Mouse (Mus musculus): ENCODE measurements around the gene Rmnd5b. TPM values are rescaled to one million over a fixed set of nuclear protein-coding genes. Genes with fewer than 3 reads are reported as not detected.
"Not testable (repeated sequence)": the region's sequence is repeated elsewhere in the genome, so short reads cannot be mapped to it uniquely, and the experiment has no call there.

The Rmnd5b gene
- polyA plus RNA-seq, 1 experiment from 2014 or later, result 79.8 TPM

- not testable (repeated sequence) for H3K27me3 ChIP-seq (replicated peaks; ENCODE audit: control insufficient read depth, insufficient read depth, low read length); ATAC-seq
- WGBS, result 95% methylated on average over 7 of the region's 7 CpGs
Measured at GRCm38 (mm10) chr11:51664747-51665146, 29.1 kb upstream of the Rmnd5b start.

GRCm38 (mm10) chr11:51662632-51663031 is 26.9 kb upstream of the Rmnd5b start:
- WGBS, result 63% methylated on average over 6 of the region's 7 CpGs
- no peaks in the 10 kb centered on the region for H3K9me3 ChIP-seq (ENCODE audit: control insufficient read depth, low read length)
- H3K27me3 ChIP-seq (replicated peaks; ENCODE audit: control insufficient read depth, insufficient read depth, low read length), result no peaks in the 10 kb centered on the region
- no peak overlapping the region for H3K27ac ChIP-seq (ENCODE audit: low read depth, low read length)
- H3K36me3 ChIP-seq (ENCODE audit: control insufficient read depth, insufficient read depth, low read length), result no peaks in the 10 kb centered on the region
- no peak overlapping the region for H3K4me3 ChIP-seq (ENCODE audit: low read length)
- H3K4me1 ChIP-seq (ENCODE audit: control insufficient read depth, insufficient read depth, low read depth, low read length), result no peaks in the 10 kb centered on the region; the same call in 1 of the 2 replicates
- H3K9ac ChIP-seq (ENCODE audit: low read depth, low read length), result no peak overlapping the region
- ATAC-seq, result no peak
- H3K4me2 ChIP-seq (ENCODE audit: low read length), result no peak overlapping the region

More at GRCm38 (mm10) chr11:51664747-51665146, 29.1 kb upstream of the Rmnd5b start:
- not testable (repeated sequence) for H3K4me2 ChIP-seq (ENCODE audit: low read length); H3K4me3 ChIP-seq (ENCODE audit: low read length); H3K4me1 ChIP-seq (ENCODE audit: control insufficient read depth, insufficient read depth, low read depth, low read length); H3K9me3 ChIP-seq (ENCODE audit: control insufficient read depth, low read length); H3K27ac ChIP-seq (ENCODE audit: low read depth, low read length); H3K36me3 ChIP-seq (ENCODE audit: control insufficient read depth, insufficient read depth, low read length); H3K9ac ChIP-seq (ENCODE audit: low read depth, low read length)

DNA sequence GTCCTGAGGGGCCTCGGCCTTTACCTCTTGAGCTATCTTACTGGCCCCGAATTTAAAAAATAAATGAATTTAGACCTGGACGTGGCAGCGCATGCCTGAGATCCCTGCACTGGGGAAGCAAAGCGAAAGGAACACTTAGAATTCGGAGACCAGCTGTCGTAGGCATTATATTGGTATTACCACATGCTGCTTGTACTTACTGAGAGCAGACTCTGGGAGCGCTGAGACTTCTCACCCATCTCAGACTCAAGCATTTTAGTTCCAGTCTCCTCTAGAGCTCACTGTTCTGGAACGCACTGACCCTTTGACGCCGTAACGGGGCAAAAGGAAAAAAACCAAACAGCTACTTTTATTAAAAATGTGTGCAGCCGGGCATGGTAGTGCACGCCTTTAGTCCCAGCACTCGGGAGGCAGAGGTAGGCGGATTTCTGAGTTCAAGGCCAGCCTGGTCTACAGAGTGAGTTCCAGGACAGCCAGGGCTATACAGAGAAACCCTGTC is 26.2 kb upstream of the Rmnd5b start:
- H3K36me3 ChIP-seq (ENCODE audit: control insufficient read depth, insufficient read depth, low read length), result no peaks in the 10 kb centered on the region
- H3K9me3 ChIP-seq (ENCODE audit: control insufficient read depth, low read length), result no peaks in the 10 kb centered on the region
- no peaks in the 10 kb centered on the region for H3K27me3 ChIP-seq (replicated peaks; ENCODE audit: control insufficient read depth, insufficient read depth, low read length)
- no peak overlapping the region for H3K9ac ChIP-seq (ENCODE audit: low read depth, low read length)
- no peaks in the 10 kb centered on the region; the same call in 1 of the 2 replicates for H3K4me1 ChIP-seq (ENCODE audit: control insufficient read depth, insufficient read depth, low read depth, low read length)
- no peak for ATAC-seq
- WGBS, result 74% methylated on average over 16 of the region's 16 CpGs
- H3K4me2 ChIP-seq (ENCODE audit: low read length), result no peak overlapping the region
- H3K27ac ChIP-seq (ENCODE audit: low read depth, low read length), result no peak overlapping the region
- no peak overlapping the region for H3K4me3 ChIP-seq (ENCODE audit: low read length)

GRCm38 (mm10) chr11:51658705-51659104 is 23.0 kb upstream of the Rmnd5b start:
- no peak overlapping the region for H3K4me3 ChIP-seq (ENCODE audit: low read length)
- 48% methylated on average over 6 of the region's 6 CpGs for WGBS
- no peak overlapping the region for H3K4me2 ChIP-seq (ENCODE audit: low read length)
- no peaks in the 10 kb centered on the region for H3K9me3 ChIP-seq (ENCODE audit: control insufficient read depth, low read length)
- no peaks in the 10 kb centered on the region for H3K36me3 ChIP-seq (ENCODE audit: control insufficient read depth, insufficient read depth, low read length)
- H3K27ac ChIP-seq (ENCODE audit: low read depth, low read length), result no peak overlapping the region
- no peaks in the 10 kb centered on the region for H3K27me3 ChIP-seq (replicated peaks; ENCODE audit: control insufficient read depth, insufficient read depth, low read length)
- no peak overlapping the region for H3K9ac ChIP-seq (ENCODE audit: low read depth, low read length)
- no peaks in the 10 kb centered on the region; the same call in 1 of the 2 replicates for H3K4me1 ChIP-seq (ENCODE audit: control insufficient read depth, insufficient read depth, low read depth, low read length)
- peak; percentile 69 for ATAC-seq

DNA sequence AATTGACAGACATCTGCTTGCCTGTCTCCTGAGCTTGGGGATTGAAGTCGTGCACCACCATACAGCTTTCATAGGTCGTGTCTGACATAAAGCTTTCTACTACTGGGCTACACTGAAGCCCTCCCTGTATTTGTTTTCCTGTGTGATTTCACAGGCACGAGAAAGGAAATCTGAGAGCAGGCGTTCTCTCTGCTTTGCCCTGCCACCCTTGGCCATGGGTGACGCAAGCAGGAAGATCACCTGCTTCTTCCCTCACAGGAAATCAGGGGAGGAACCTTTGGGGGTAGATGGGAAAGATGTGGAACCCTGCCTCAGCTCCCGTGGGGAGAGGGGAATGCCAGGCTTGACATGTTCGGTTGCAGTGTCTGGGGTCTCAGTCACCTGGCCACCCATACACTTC is 22.6 kb upstream of the Rmnd5b start:
- Histone ChIP-seq H3K27me3 (replicated peaks; ENCODE audit: control insufficient read depth, insufficient read depth, low read length) (no peaks in the 10 kb centered on the region), H3K36me3 (ENCODE audit: control insufficient read depth, insufficient read depth, low read length) (no peaks in the 10 kb centered on the region), H3K4me1 (ENCODE audit: control insufficient read depth, insufficient read depth, low read depth, low read length) (no peaks in the 10 kb centered on the region; the same call in 1 of the 2 replicates), H3K4me3 (ENCODE audit: low read length) (no peak overlapping the region), H3K9ac (ENCODE audit: low read depth, low read length) (no peak overlapping the region), H3K9me3 (ENCODE audit: control insufficient read depth, low read length) (no peaks in the 10 kb centered on the region), H3K4me2 (ENCODE audit: low read length) (no peak overlapping the region), H3K27ac (ENCODE audit: low read depth, low read length) (no peak overlapping the region)
- WGBS, result 69% methylated on average over 7 of the region's 7 CpGs
- ATAC-seq, result no peak

DNA sequence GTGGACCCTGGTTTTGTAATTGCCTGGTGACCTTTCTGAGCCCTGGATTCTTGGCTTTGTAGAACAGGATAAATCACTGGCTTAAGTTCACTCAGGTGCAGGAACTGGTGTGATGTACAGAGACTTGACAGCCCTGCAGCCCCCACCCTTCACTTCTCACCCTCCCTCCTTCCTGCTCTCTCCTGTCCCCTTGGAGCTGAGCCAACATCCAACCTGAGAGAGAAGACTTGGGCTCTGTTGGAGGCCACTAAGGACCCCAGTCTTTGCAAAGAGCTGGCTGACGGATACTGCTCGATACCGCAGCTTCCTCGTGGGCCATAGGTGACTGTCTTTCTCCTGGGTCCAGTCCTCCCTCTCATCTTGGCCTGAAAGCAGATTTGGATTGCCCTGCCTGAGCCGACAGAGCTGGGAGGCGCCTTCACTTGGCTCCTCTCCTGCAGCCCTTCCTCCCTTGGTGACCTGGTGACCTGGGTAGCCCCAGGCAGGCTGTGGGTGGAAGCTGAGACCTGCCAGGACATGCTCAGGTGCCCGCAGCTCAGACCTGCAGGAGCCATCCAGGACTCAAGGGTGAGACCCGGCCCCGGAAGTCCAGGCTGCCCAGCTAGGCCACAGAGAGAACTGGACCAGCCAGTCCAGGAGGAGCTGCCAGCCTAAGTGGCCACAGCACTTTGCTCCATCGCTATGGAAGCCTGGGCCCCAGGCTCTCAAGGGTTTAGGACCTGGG is 21.3 kb upstream of the Rmnd5b start:
- no peaks in the 10 kb centered on the region for H3K27me3 ChIP-seq (replicated peaks; ENCODE audit: control insufficient read depth, insufficient read depth, low read length)

GRCm38 (mm10) chr11:51654891-51655290 is 19.2 kb upstream of the Rmnd5b start:
- no peaks in the 10 kb centered on the region for H3K9me3 ChIP-seq (ENCODE audit: control insufficient read depth, low read length)
- WGBS, result 91% methylated on average over 3 of the region's 3 CpGs
- peaks cover 4% of the 10 kb centered on the region for H3K4me1 ChIP-seq (ENCODE audit: control insufficient read depth, insufficient read depth, low read depth, low read length)

More for the DNA sequence above, 21.3 kb upstream of the Rmnd5b start:
- Histone ChIP-seq H3K9ac (ENCODE audit: low read depth, low read length) (no peak overlapping the region), H3K4me3 (ENCODE audit: low read length) (no peak overlapping the region), H3K36me3 (ENCODE audit: control insufficient read depth, insufficient read depth, low read length) (no peaks in the 10 kb centered on the region), H3K27ac (ENCODE audit: low read depth, low read length) (no peak overlapping the region), H3K4me2 (ENCODE audit: low read length) (no peak overlapping the region), H3K9me3 (ENCODE audit: control insufficient read depth, low read length) (no peaks in the 10 kb centered on the region), H3K4me1 (ENCODE audit: control insufficient read depth, insufficient read depth, low read depth, low read length) (no peaks in the 10 kb centered on the region; the same call in 1 of the 2 replicates)
- no peak for ATAC-seq
- 80% methylated on average over 10 of the region's 10 CpGs for WGBS

DNA sequence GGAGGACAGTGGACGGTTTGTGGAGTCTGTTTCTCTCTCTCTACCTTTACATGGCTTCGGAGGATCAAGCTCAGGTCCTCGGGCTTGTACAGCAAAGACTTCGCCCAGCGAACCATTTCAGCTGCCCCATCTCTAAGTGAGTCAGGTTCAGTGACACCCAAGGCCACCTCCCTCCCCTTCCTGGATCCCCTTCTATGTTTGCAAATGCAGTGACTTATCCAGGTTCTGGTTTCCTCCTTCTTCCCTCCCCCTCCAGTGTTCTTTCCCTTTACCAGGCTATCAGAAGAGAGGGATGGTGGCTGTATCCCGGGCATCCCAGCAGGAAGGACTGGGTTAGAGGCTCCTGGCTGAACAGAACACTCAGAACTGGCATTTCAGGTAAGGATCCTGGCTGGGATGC is 18.0 kb upstream of the Rmnd5b start:
- Histone ChIP-seq H3K4me3 (ENCODE audit: low read length) (no peak overlapping the region), H3K36me3 (ENCODE audit: control insufficient read depth, insufficient read depth, low read length) (no peaks in the 10 kb centered on the region), H3K9ac (ENCODE audit: low read depth, low read length) (no peak overlapping the region), H3K27ac (ENCODE audit: low read depth, low read length) (no peak overlapping the region), H3K27me3 (replicated peaks; ENCODE audit: control insufficient read depth, insufficient read depth, low read length) (no peaks in the 10 kb centered on the region), H3K4me1 (ENCODE audit: control insufficient read depth, insufficient read depth, low read depth, low read length) (peaks cover 15% of the 10 kb centered on the region), H3K4me2 (ENCODE audit: low read length) (no peak overlapping the region), H3K9me3 (ENCODE audit: control insufficient read depth, low read length) (no peaks in the 10 kb centered on the region)
- ATAC-seq, result no peak
- 93% methylated on average over 6 of the region's 6 CpGs for WGBS

More at GRCm38 (mm10) chr11:51654891-51655290, 19.2 kb upstream of the Rmnd5b start:
- Histone ChIP-seq H3K27me3 (replicated peaks; ENCODE audit: control insufficient read depth, insufficient read depth, low read length) (no peaks in the 10 kb centered on the region), H3K9ac (ENCODE audit: low read depth, low read length) (no peak overlapping the region), H3K36me3 (ENCODE audit: control insufficient read depth, insufficient read depth, low read length) (no peaks in the 10 kb centered on the region), H3K4me3 (ENCODE audit: low read length) (no peak overlapping the region), H3K4me2 (ENCODE audit: low read length) (no peak overlapping the region), H3K27ac (ENCODE audit: low read depth, low read length) (no peak overlapping the region)
- ATAC-seq, result no peak

DNA sequence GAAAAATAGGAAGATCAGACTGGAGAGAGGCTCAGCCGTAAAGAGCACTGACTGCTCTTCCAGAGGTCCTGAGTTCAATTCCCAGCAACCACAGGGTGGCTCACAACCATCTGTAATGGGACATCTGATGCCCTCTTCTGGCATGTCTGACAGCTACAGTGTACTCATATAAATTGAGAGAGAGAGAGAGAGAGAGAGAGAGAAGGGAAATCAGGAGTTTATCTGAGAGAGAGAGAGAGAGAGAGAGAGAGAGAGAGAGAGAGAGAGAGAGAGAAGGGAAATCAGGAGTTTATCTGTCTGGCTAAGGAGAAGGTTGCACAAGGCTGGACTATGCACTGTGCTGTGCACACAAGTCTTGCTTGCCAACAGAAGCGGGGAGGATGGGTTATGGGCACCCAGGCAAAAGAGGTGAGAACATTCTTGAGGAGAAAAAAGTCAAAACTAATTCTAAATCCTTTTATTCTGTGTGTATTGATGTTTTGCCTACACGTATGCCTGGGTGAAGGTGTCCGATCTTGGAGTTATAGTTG is 17.3 kb upstream of the Rmnd5b start:
- Histone ChIP-seq H3K9ac (ENCODE audit: low read depth, low read length) (no peak overlapping the region), H3K4me2 (ENCODE audit: low read length) (no peak overlapping the region), H3K4me1 (ENCODE audit: control insufficient read depth, insufficient read depth, low read depth, low read length) (peaks cover 21% of the 10 kb centered on the region), H3K9me3 (ENCODE audit: control insufficient read depth, low read length) (no peaks in the 10 kb centered on the region), H3K27me3 (replicated peaks; ENCODE audit: control insufficient read depth, insufficient read depth, low read length) (no peaks in the 10 kb centered on the region), H3K36me3 (ENCODE audit: control insufficient read depth, insufficient read depth, low read length) (no peaks in the 10 kb centered on the region), H3K4me3 (ENCODE audit: low read length) (no peak overlapping the region), H3K27ac (ENCODE audit: low read depth, low read length) (no peak overlapping the region)
- ATAC-seq, result no peak
- WGBS, result 95% methylated on average over 4 of the region's 4 CpGs

Measured in hindbrain, embryonic 16.5 days (tissue).